Mouse (Mus musculus): ENCODE results near the gene Jak2.

- TF ChIP-seq CTCF (IDR thresholded peaks at IDR 0.05): no peak
- TF ChIP-seq POLR2A (IDR thresholded peaks at IDR 0.05; ENCODE audit: insufficient read depth, low read depth, low read length): no peak
- no peak for TF ChIP-seq EP300 (IDR thresholded peaks at IDR 0.05; ENCODE audit: insufficient read depth, low read depth, low read length)
Observed at GRCm38 (mm10) chr19:29344868-29345267, 93.2 kb downstream of the Jak2 start.
